Mouse (Mus musculus): Measurements from ENCODE around the gene Hmg20a. TPM values are rescaled to one million over a fixed set of nuclear protein-coding genes. Genes with fewer than 3 reads are reported as not detected.

Hmg20a gene
- polyA plus RNA-seq, 1 experiment from 2014 or later: 22.2 TPM

DNA sequence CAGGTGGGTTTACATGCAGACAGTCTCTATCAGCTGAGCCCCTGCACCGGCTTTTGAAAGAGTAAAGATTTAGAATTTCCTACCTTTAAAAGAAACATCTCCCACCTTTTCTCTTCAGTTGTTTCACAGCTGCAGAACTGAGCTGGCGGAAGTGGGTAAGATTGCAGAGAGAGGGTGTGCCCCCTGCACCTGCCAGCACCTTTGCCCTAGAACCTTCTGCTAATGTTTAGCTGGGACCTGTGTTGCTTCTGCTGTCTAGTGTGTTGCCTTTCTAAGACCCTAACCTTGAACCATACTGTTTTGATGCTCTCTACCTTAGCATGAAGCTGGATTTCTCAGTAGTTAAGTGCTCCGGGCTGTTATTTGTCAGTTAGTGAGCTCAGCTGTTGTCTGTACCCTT is 38.0 kb downstream of the Hmg20a start:
- TF ChIP-seq CTCF (IDR thresholded peaks at IDR 0.05) (no peak), EP300 (IDR thresholded peaks at IDR 0.05) (no peak)
- 92% methylated on average over 3 of the region's 3 CpGs for WGBS

DNA sequence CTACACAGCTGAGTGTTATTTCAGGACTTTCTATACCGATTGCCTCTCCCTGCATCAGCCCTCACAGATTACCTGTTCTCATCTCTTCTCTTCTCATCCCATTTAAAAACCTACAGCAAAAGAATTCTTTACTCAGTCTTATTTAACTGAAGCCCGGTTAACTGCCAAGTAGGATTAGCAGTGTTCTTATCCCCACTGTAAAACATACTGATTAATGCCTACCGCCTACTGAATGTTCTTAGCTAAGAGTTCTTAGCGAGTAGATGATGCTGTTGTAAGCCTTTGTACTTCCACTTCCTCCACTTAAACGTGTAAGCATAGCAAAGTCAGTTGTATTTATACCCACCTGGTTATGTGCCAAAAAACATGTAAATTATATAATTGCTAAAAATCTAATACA is 42.6 kb downstream of the Hmg20a start:
- H3K27me3 ChIP-seq (replicated peaks; ENCODE audit: insufficient read depth, low read length): no peaks in the 10 kb centered on the region
- DNase-seq (ENCODE audit: low spot score) (no peak), ATAC-seq (no peak)
- WGBS: 57% methylated on average over 5 of the region's 5 CpGs
- H3K4me2 ChIP-seq (replicated peaks; ENCODE audit: low read depth, low read length): no peak overlapping the region
- no peaks in the 10 kb centered on the region for H3K36me3 ChIP-seq (ENCODE audit: insufficient read depth, low read length)
- TF ChIP-seq EP300 (IDR thresholded peaks at IDR 0.05) (no peak), CTCF (IDR thresholded peaks at IDR 0.05) (no peak)
- H3K4me3 ChIP-seq (ENCODE audit: low read depth, low read length): no peak overlapping the region
- no peak overlapping the region for H3K9ac ChIP-seq (replicated peaks; ENCODE audit: low read depth)
- H3K27ac ChIP-seq (ENCODE audit: low read length): no peak overlapping the region
- peaks cover 34% of the 10 kb centered on the region for H3K4me1 ChIP-seq (ENCODE audit: insufficient read depth, low read depth, low read length)
- no peaks in the 10 kb centered on the region for H3K9me3 ChIP-seq (ENCODE audit: low read length)

More for the DNA sequence above, 38.0 kb downstream of the Hmg20a start:
- H3K9ac ChIP-seq (replicated peaks; ENCODE audit: low read depth): no peak overlapping the region
- no peak overlapping the region for H3K4me2 ChIP-seq (replicated peaks; ENCODE audit: low read depth, low read length)
- H3K4me3 ChIP-seq (ENCODE audit: low read depth, low read length): no peak overlapping the region
- DNase-seq (ENCODE audit: low spot score) (no peak), ATAC-seq (no peak)
- H3K36me3 ChIP-seq (ENCODE audit: insufficient read depth, low read length): no peaks in the 10 kb centered on the region
- H3K27ac ChIP-seq (ENCODE audit: low read length): no peak overlapping the region
- peaks cover 5% of the 10 kb centered on the region; the same call in 1 of the 2 replicates for H3K4me1 ChIP-seq (ENCODE audit: insufficient read depth, low read depth, low read length)
- no peaks in the 10 kb centered on the region for H3K27me3 ChIP-seq (replicated peaks; ENCODE audit: insufficient read depth, low read length)
- H3K9me3 ChIP-seq (ENCODE audit: low read length): no peaks in the 10 kb centered on the region

DNA sequence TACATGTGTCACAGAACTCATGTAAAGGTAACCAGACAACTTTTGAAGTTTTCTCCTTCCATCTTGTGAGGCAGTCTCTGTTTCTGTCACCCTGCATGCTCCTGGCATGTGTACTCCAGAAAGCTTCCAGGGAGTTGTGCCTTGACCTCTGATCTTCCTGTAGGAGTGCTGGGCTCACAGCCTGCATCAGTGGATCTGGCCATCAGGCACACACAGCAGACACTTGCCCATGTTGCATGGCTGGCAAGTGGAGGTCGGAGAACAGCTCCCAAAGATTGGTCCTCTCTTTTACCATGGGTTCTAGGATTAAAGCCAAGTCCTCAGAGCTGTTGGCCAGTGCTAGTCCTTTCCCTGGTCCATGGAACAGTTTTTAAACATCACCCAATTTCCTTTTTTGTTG is 44.2 kb downstream of the Hmg20a start:
- WGBS: 57% methylated on average over 1 of the region's 1 CpGs
- peak overlapping the region; percentile 87; the same call in 1 of the 2 replicates for H3K27ac ChIP-seq (ENCODE audit: low read length)
- ATAC-seq: no peak
- no peaks in the 10 kb centered on the region for H3K9me3 ChIP-seq (ENCODE audit: low read length)
- peaks cover 37% of the 10 kb centered on the region for H3K4me1 ChIP-seq (ENCODE audit: insufficient read depth, low read depth, low read length)
- no peak overlapping the region for H3K4me3 ChIP-seq (ENCODE audit: low read depth, low read length)
- DNase-seq (ENCODE audit: low spot score): no peak
- no peaks in the 10 kb centered on the region for H3K36me3 ChIP-seq (ENCODE audit: insufficient read depth, low read length)
- H3K4me2 ChIP-seq (replicated peaks; ENCODE audit: low read depth, low read length): no peak overlapping the region
- no peaks in the 10 kb centered on the region for H3K27me3 ChIP-seq (replicated peaks; ENCODE audit: insufficient read depth, low read length)
- no peak for TF ChIP-seq EP300 (IDR thresholded peaks at IDR 0.05)
- TF ChIP-seq CTCF (IDR thresholded peaks at IDR 0.05): no peak
- H3K9ac ChIP-seq (replicated peaks; ENCODE audit: low read depth): no peak overlapping the region

DNA sequence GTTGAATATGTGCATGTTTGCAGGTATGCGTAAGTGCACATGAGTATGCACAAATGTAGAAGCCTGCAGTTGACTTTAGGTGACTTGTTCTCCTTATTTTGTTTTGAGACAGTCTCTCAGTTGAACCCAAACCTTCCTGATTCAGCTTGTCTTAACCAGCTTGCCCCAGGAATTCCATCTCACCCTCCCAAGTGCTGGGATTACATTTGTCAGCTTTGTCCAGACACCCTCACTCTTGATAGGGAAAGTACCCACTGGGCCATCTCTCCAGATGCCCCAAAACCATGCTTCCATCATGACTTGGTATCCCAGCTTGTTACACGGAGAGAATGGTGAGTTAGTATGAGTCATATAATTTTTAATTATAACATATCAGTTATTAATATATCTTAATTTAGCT is 44.6 kb downstream of the Hmg20a start:
- Histone ChIP-seq H3K27ac (ENCODE audit: low read length) (peak overlapping the region; percentile 87), H3K4me1 (ENCODE audit: insufficient read depth, low read depth, low read length) (peaks cover 37% of the 10 kb centered on the region), H3K9ac (replicated peaks; ENCODE audit: low read depth) (no peak overlapping the region), H3K36me3 (ENCODE audit: insufficient read depth, low read length) (no peaks in the 10 kb centered on the region), H3K4me3 (ENCODE audit: low read depth, low read length) (no peak overlapping the region), H3K4me2 (replicated peaks; ENCODE audit: low read depth, low read length) (no peak overlapping the region), H3K9me3 (ENCODE audit: low read length) (no peaks in the 10 kb centered on the region), H3K27me3 (replicated peaks; ENCODE audit: insufficient read depth, low read length) (no peaks in the 10 kb centered on the region)
- ATAC-seq (no peak), DNase-seq (ENCODE audit: low spot score) (no peak)
- TF ChIP-seq EP300 (IDR thresholded peaks at IDR 0.05) (no peak), CTCF (IDR thresholded peaks at IDR 0.05) (no peak)
- WGBS: 64% methylated on average over 2 of the region's 2 CpGs

DNA sequence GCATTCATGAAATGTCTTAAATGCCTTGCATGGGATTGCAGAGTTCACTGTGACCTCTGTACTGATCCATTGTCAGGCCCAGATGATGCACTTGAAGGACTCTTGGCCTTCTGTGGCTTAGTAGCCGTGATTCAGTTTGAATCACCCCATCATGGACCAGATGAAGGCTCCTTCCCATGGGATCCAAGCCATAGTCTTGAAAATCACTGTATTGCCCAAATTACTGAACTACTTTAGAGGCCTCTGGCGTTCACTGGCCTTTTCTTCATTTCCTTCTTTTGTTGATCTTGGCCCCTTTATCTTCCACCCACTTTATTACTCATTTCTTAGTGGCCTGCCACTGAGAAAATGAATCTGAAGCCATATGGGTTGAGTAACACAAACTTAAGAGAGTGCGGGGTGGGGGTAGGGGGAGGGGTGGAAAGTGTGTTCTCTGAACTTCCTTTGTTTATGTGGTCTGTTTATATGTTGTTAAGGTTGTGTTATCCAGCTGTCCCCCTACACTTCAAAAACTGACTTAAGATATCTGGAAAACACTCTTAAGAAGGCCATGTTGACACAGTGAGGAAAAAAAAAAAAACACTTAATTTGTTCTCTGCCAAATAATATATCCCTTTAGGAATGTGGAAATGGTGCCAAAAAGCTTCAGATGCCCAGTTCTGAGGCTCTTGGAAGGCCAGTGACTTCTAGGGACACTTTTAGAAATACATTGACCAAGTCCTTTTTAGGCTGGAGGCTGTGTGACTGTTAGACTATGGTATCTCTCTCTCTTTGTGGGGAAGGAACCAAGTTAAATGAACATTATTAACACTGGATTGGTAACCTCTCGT is 45.5 kb downstream of the Hmg20a start:
- Histone ChIP-seq H3K9ac (replicated peaks; ENCODE audit: low read depth) (no peak overlapping the region), H3K4me3 (ENCODE audit: low read depth, low read length) (no peak overlapping the region), H3K27ac (ENCODE audit: low read length) (peak overlapping the region; percentile 87), H3K36me3 (ENCODE audit: insufficient read depth, low read length) (no peaks in the 10 kb centered on the region), H3K27me3 (replicated peaks; ENCODE audit: insufficient read depth, low read length) (no peaks in the 10 kb centered on the region), H3K9me3 (ENCODE audit: low read length) (no peaks in the 10 kb centered on the region), H3K4me2 (replicated peaks; ENCODE audit: low read depth, low read length) (no peak overlapping the region; the same call in 1 of the 2 replicates), H3K4me1 (ENCODE audit: insufficient read depth, low read depth, low read length) (peaks cover 37% of the 10 kb centered on the region)
- ATAC-seq (peak; percentile 87), DNase-seq (ENCODE audit: low spot score) (peak; percentile 96)
- TF ChIP-seq EP300 (IDR thresholded peaks at IDR 0.05): peak; percentile 90
- TF ChIP-seq CTCF (IDR thresholded peaks at IDR 0.05): no peak
- 11% methylated on average over 4 of the region's 4 CpGs for WGBS

DNA sequence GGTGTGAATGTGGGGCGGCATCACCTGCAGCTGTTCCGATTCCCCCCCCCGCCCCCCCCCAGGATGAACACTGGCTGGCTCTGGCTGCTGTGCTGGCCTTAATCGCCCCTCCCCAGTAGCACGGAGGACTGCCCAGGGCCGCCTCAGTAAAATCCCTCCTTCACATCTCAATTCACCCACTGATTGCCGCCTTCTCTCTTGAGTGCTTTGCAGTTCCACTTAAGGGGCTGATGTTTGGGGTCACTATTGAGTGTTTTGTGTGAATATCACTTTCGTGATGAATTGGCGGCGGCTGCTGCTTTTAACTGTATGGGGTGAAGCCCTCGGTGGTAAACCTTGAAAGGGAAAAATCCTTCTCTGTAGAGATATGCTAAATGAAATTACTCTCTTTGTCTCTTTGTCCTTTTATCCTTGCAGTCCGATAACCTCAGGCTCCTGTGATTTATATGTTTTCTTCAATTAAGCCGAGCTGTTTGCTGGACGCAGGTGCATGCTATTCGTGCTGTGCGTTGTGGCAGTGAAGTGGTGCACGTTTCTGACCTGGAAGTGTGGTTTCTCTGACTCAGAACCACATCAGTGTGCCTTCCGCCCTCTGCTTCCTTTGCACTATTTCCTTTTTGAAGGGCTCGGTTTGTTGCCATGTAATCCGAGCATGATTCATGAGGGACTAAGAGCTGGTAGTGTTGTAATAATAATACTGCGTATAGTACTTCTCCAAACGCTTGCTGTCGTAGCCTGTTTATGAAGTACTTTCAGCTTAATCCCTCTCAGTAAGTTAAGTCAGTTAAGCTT is 46.6 kb downstream of the Hmg20a start:
- WGBS: 6% methylated on average over 22 of the region's 23 CpGs
- TF ChIP-seq CTCF (IDR thresholded peaks at IDR 0.05) (no peak), EP300 (IDR thresholded peaks at IDR 0.05) (peak; percentile 85)
- peak overlapping the region; percentile 87 for H3K27ac ChIP-seq (ENCODE audit: low read length)
- H3K9me3 ChIP-seq (ENCODE audit: low read length): no peaks in the 10 kb centered on the region
- H3K27me3 ChIP-seq (replicated peaks; ENCODE audit: insufficient read depth, low read length): no peaks in the 10 kb centered on the region
- H3K9ac ChIP-seq (replicated peaks; ENCODE audit: low read depth): no peak overlapping the region
- DNase-seq (ENCODE audit: low spot score) (peak; percentile 97), ATAC-seq (peak; percentile 80)
- peak overlapping the region; percentile 31 for H3K4me2 ChIP-seq (replicated peaks; ENCODE audit: low read depth, low read length)
- no peaks in the 10 kb centered on the region for H3K36me3 ChIP-seq (ENCODE audit: insufficient read depth, low read length)
- no peak overlapping the region for H3K4me3 ChIP-seq (ENCODE audit: low read depth, low read length)
- H3K4me1 ChIP-seq (ENCODE audit: insufficient read depth, low read depth, low read length): peaks cover 42% of the 10 kb centered on the region

All from lung, postnatal 0 days (tissue).